Mouse (Mus musculus): ENCODE results near the gene Sorbs1. TPM values are rescaled to one million over a fixed set of nuclear protein-coding genes. Genes with fewer than 3 reads are reported as not detected.

The Sorbs1 gene
- polyA plus RNA-seq, 1 experiment from 2014 or later = 111 TPM

GRCm38 (mm10) chr19:40392795-40393392 is 120.7 kb downstream of the Sorbs1 start:
- ATAC-seq (ENCODE audit: low FRiP score, low TSS enrichment) (no peak; the same call in 1 of the 2 replicates), DNase-seq (ENCODE audit: low spot score) (no peak)
- H3K4me1 ChIP-seq (replicated peaks; ENCODE audit: control insufficient read depth, insufficient read depth) = peaks cover 3% of the 10 kb centered on the region
- TF ChIP-seq EP300 (optimal IDR thresholded peaks at IDR 0.05) = no peak
- no peaks in the 10 kb centered on the region for H3K27me3 ChIP-seq (ENCODE audit: control insufficient read depth, insufficient read depth, low read length)
- no peaks in the 10 kb centered on the region; the same call in 1 of the 2 replicates for H3K36me3 ChIP-seq (ENCODE audit: control insufficient read depth, insufficient read depth, low read length)
- H3K4me2 ChIP-seq (replicated peaks; ENCODE audit: low read depth) = no peak overlapping the region
- no peak overlapping the region for H3K4me3 ChIP-seq (ENCODE audit: low read depth, low read length)
- no peak overlapping the region for H3K9ac ChIP-seq (ENCODE audit: low read length)
- 86% methylated on average over 5 of the region's 5 CpGs for WGBS
- H3K9me3 ChIP-seq (ENCODE audit: control insufficient read depth, low read length) = no peaks in the 10 kb centered on the region
- H3K27ac ChIP-seq (replicated peaks) = no peak overlapping the region

GRCm38 (mm10) chr19:40391469-40391868 is 122.1 kb downstream of the Sorbs1 start:
- DNase-seq (ENCODE audit: low spot score) (peak; percentile 86), ATAC-seq (ENCODE audit: low FRiP score, low TSS enrichment) (peak; percentile 68)

GRCm38 (mm10) chr19:40386916-40387315 is 126.7 kb downstream of the Sorbs1 start:
- no peaks in the 10 kb centered on the region for H3K9me3 ChIP-seq (ENCODE audit: control insufficient read depth, low read length)
- H3K4me2 ChIP-seq (replicated peaks; ENCODE audit: low read depth) = no peak overlapping the region
- H3K4me1 ChIP-seq (replicated peaks; ENCODE audit: control insufficient read depth, insufficient read depth) = no peaks in the 10 kb centered on the region
- no peak overlapping the region for H3K9ac ChIP-seq (ENCODE audit: low read length)
- WGBS = 54% methylated on average over 3 of the region's 3 CpGs
- no peaks in the 10 kb centered on the region for H3K36me3 ChIP-seq (ENCODE audit: control insufficient read depth, insufficient read depth, low read length)
- no peaks in the 10 kb centered on the region for H3K27me3 ChIP-seq (ENCODE audit: control insufficient read depth, insufficient read depth, low read length)
- ATAC-seq (ENCODE audit: low FRiP score, low TSS enrichment) = no peak
- H3K4me3 ChIP-seq (ENCODE audit: low read depth, low read length) = no peak overlapping the region
- no peak for TF ChIP-seq EP300 (optimal IDR thresholded peaks at IDR 0.05)
- no peak for TF ChIP-seq CTCF (IDR thresholded peaks at IDR 0.05; ENCODE audit: low read depth)
- no peak overlapping the region for H3K27ac ChIP-seq (replicated peaks)
- DNase-seq (ENCODE audit: low spot score) = no peak

More at GRCm38 (mm10) chr19:40391469-40391868, 122.1 kb downstream of the Sorbs1 start:
- H3K27me3 ChIP-seq (ENCODE audit: control insufficient read depth, insufficient read depth, low read length) = no peaks in the 10 kb centered on the region
- no peak overlapping the region for H3K27ac ChIP-seq (replicated peaks)
- peaks cover 3% of the 10 kb centered on the region for H3K4me1 ChIP-seq (replicated peaks; ENCODE audit: control insufficient read depth, insufficient read depth)
- TF ChIP-seq CTCF (IDR thresholded peaks at IDR 0.05; ENCODE audit: low read depth) (peak; percentile 97), EP300 (optimal IDR thresholded peaks at IDR 0.05) (no peak)
- WGBS = 10% methylated on average over 6 of the region's 6 CpGs
- no peak overlapping the region for H3K4me3 ChIP-seq (ENCODE audit: low read depth, low read length)
- no peak overlapping the region for H3K9ac ChIP-seq (ENCODE audit: low read length)
- H3K9me3 ChIP-seq (ENCODE audit: control insufficient read depth, low read length) = no peaks in the 10 kb centered on the region
- H3K4me2 ChIP-seq (replicated peaks; ENCODE audit: low read depth) = no peak overlapping the region
- H3K36me3 ChIP-seq (ENCODE audit: control insufficient read depth, insufficient read depth, low read length) = no peaks in the 10 kb centered on the region; the same call in 1 of the 2 replicates

- Histone ChIP-seq H3K27ac (replicated peaks) (no peak overlapping the region), H3K4me1 (replicated peaks; ENCODE audit: control insufficient read depth, insufficient read depth) (no peaks in the 10 kb centered on the region), H3K4me2 (replicated peaks; ENCODE audit: low read depth) (no peak overlapping the region), H3K9ac (ENCODE audit: low read length) (no peak overlapping the region), H3K4me3 (ENCODE audit: low read depth, low read length) (no peak overlapping the region), H3K27me3 (ENCODE audit: control insufficient read depth, insufficient read depth, low read length) (no peaks in the 10 kb centered on the region), H3K36me3 (ENCODE audit: control insufficient read depth, insufficient read depth, low read length) (0 out of 2 replicates have a peak, but pooled peaks cover 2% of the 10 kb centered on the region), H3K9me3 (ENCODE audit: control insufficient read depth, low read length) (no peaks in the 10 kb centered on the region)
- DNase-seq (ENCODE audit: low spot score) (no peak), ATAC-seq (ENCODE audit: low FRiP score, low TSS enrichment) (no peak)
- TF ChIP-seq CTCF (IDR thresholded peaks at IDR 0.05; ENCODE audit: low read depth) = no peak
- TF ChIP-seq EP300 (optimal IDR thresholded peaks at IDR 0.05) = no peak
- 94% methylated on average over 3 of the region's 3 CpGs for WGBS
Measured at GRCm38 (mm10) chr19:40385334-40385733, 128.2 kb downstream of the Sorbs1 start.

- no peak overlapping the region; the same call in 1 of the 2 replicates for H3K27ac ChIP-seq (replicated peaks)
- H3K4me2 ChIP-seq (replicated peaks; ENCODE audit: low read depth) = no peak overlapping the region
- DNase-seq (ENCODE audit: low spot score) (no peak), ATAC-seq (ENCODE audit: low FRiP score, low TSS enrichment) (no peak)
- no peak for TF ChIP-seq EP300 (optimal IDR thresholded peaks at IDR 0.05)
- TF ChIP-seq CTCF (IDR thresholded peaks at IDR 0.05; ENCODE audit: low read depth) = peak; percentile 66
- no peak overlapping the region for H3K4me3 ChIP-seq (ENCODE audit: low read depth, low read length)
- H3K36me3 ChIP-seq (ENCODE audit: control insufficient read depth, insufficient read depth, low read length) = peaks cover 2% of the 10 kb centered on the region; the same call in 1 of the 2 replicates
- WGBS = 34% methylated on average over 5 of the region's 5 CpGs
- H3K4me1 ChIP-seq (replicated peaks; ENCODE audit: control insufficient read depth, insufficient read depth) = no peaks in the 10 kb centered on the region
- no peaks in the 10 kb centered on the region for H3K27me3 ChIP-seq (ENCODE audit: control insufficient read depth, insufficient read depth, low read length)
- H3K9ac ChIP-seq (ENCODE audit: low read length) = no peak overlapping the region
- H3K9me3 ChIP-seq (ENCODE audit: control insufficient read depth, low read length) = no peaks in the 10 kb centered on the region
Measured at GRCm38 (mm10) chr19:40383931-40384330, 129.6 kb downstream of the Sorbs1 start.

GRCm38 (mm10) chr19:40380656-40381055 is 132.9 kb downstream of the Sorbs1 start:
- no peak overlapping the region for H3K4me3 ChIP-seq (ENCODE audit: low read depth, low read length)
- peak overlapping the region; percentile 18; the same call in 1 of the 2 replicates for H3K27ac ChIP-seq (replicated peaks)
- H3K9ac ChIP-seq (ENCODE audit: low read length) = no peak overlapping the region
- peaks cover 2% of the 10 kb centered on the region; the same call in 1 of the 2 replicates for H3K36me3 ChIP-seq (ENCODE audit: control insufficient read depth, insufficient read depth, low read length)
- H3K4me1 ChIP-seq (replicated peaks; ENCODE audit: control insufficient read depth, insufficient read depth) = no peaks in the 10 kb centered on the region
- DNase-seq (ENCODE audit: low spot score) (no peak), ATAC-seq (ENCODE audit: low FRiP score, low TSS enrichment) (no peak)
- no peaks in the 10 kb centered on the region for H3K27me3 ChIP-seq (ENCODE audit: control insufficient read depth, insufficient read depth, low read length)
- TF ChIP-seq EP300 (optimal IDR thresholded peaks at IDR 0.05) (no peak), CTCF (IDR thresholded peaks at IDR 0.05; ENCODE audit: low read depth) (no peak)
- 9% methylated on average over 3 of the region's 3 CpGs for WGBS
- no peak overlapping the region for H3K4me2 ChIP-seq (replicated peaks; ENCODE audit: low read depth)
- no peaks in the 10 kb centered on the region for H3K9me3 ChIP-seq (ENCODE audit: control insufficient read depth, low read length)

All from stomach, postnatal 0 days (tissue).